Mouse (Mus musculus) gastrocnemius, postnatal 10 days (tissue): ENCODE results near the gene Prdm16. TPM values are rescaled to one million over a fixed set of nuclear protein-coding genes. Genes with fewer than 3 reads are reported as not detected.

ENCODE experiments used
- DNase-seq: peaks from one replicate; pipeline ENCODE4 v3.0.0; 2021; ENCODE audit warnings: mixed read lengths
- total RNA-seq, 2 experiments: library from RNA; stranded (reverse); gene quantifications; 2 replicates each; pipeline ENCODE4 v1.2.3; 2021

Gene Prdm16
- total RNA-seq, 2 experiments from 2014 or later: 2.7 to 4.1 TPM

DNA sequence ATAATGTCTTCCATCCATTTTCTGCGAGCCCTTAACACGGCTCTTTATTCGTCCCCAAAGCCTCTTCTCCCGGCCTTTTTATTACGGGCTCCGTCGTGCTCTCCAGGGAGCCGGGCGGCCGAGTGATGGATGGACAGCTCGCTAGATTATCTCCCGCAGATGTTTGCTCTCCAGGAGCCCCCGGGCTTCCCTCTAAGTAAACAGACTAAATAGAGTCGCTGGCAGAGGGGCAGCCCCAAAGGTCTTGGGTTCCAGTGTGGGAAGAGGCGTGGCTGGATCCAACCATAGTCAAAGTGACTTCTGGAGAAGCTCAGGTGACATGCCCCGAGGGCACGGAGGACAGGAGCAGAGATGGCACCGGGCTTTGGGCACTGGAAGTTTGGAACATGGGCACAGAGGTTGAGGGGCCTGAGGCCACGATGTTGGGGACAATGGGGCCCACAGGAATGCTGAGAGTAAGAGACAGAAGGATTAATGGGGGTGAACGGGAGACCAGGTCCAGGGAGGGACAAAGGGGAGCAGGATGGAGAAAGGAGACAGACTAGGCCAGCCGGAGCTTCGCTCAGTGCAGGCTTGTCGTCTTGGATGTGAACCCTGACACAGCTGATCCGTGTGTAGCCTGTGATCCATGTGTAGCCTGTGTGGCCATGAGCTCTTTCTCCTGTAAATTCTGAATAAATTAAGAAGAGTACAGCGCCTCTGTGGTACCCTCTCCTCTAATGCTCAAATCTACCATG is 162.9 kb downstream of the Prdm16 start:
- DNase-seq: no peak

DNA sequence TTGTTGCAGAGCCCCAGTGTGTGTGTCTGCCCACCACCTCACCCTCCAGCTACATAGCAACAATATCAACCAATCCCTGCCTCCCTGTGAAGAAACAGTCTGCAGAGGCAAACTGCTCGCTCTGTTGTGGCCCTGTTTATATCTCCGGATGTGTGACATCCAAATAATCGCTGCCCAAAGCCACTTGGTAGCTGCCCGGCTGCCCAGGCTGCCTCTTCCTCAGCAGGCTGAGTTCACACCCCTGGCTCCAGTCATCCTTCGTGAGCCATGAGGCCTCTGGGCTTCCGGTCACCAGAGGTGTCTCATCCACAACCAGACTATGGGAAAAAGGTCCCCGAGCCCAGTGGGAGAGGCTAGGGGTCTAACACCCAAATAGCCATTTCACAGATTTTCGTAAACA is 164.1 kb downstream of the Prdm16 start:
- no peak for DNase-seq

DNA sequence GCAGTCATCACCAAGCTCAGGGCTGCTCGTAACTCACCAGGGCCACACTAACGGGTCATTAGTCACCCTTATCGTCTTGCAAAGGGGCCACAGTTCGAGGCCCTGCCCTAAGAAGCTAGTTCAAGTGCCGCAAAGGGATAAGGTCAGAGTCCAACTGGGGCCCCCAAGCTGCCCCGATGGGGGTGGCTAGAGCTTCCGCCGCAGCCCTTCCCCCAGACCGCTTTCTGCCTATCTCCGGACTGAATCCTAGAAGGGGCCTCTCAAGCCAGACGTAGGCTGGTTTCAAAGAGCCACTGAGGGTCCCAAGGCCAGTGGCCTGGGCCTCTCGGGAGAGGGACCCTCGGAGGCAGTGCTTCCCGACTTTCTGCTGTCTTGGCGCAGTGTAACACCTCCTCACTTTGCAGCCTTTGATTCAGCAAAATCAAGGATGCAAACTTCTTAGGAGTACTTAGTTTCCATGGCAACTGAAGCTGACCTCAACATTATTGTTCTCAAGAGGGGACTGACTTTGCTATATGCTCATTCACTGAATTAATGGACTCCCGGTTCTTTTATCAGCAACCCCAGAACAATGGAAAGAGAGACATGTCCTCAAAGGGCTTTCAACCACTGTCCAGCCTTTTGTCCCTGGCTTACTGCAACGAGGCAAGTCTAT is 165.1 kb downstream of the Prdm16 start:
- DNase-seq: no peak

DNA sequence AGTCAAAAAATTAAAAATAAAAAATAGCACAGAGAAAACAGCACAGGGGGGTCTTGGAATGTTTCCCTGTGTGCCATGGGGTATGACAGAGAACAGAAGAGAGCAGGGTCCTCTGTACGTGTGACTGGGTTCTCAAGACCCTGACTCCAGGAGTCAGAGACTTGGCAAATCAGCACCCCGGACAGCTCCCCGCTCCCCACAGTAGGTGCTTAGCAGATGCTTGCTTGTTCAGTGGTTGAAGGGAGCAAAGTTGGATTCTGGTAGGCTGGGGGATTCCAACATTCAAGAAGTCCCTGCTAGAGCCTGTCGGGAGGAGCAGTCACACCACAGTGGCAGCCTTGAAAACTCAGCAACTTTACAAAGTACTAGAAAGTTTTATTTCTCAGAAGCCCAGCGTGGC is 170.4 kb downstream of the Prdm16 start:
- peak; percentile 41 for DNase-seq

DNA sequence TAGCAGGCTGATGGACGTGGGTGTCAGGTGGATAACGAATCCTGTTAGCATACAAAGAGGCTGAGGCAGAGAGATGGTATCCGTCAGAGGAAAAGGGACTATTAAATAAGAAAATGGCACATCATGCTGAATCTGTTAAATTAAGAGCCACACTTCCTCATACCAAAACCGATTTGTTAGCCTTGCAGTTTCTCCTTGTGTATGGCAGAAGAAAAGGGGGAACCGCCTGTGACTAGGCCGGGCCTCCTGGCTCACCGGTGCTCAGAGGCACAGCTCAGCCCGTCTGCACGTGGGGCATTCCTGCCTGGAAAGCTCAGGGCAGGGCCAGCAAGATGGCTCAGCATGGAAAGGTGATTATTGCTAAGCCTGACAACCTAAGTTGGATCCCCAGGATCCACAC is 171.6 kb downstream of the Prdm16 start:
- no peak for DNase-seq

DNA sequence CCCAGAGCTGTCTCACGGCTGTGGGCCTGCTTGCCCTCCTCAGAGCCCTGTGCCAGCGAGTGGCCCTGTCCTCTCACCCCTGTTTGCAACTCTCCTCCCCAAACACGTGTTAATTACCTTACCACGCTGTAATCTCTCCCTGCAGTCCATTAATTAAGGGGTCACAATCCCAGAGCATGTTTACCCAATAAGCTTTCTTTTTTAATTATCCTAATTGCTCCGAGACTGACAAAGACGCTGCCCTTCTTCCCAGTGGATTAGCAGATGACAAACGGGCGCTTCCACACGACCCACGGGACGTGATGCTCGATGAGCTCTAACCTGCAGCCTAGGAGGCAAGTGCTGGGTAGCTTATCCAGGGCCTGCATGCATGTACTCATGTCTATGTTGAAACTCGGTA is 176.7 kb downstream of the Prdm16 start:
- DNase-seq: no peak

DNA sequence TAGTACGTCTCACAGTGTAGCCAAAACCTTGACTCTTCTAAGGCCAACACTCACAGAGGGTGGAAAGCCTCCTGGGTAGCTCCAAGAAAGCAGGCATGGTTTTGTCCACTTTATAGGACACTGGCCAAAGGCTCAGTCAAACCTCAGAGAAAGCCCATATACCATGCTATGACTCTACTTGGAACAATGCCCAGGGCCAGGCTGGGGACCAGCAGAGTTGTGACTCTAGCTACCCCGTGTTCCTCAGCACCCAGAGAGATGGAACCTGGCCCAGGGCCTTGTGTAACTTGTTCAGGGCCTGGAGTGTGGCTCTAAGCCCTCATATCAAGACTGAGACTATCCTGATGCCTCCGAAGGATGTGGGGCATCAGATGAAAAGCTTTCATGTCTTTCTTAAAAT is 178.9 kb downstream of the Prdm16 start:
- DNase-seq: no peak

DNA sequence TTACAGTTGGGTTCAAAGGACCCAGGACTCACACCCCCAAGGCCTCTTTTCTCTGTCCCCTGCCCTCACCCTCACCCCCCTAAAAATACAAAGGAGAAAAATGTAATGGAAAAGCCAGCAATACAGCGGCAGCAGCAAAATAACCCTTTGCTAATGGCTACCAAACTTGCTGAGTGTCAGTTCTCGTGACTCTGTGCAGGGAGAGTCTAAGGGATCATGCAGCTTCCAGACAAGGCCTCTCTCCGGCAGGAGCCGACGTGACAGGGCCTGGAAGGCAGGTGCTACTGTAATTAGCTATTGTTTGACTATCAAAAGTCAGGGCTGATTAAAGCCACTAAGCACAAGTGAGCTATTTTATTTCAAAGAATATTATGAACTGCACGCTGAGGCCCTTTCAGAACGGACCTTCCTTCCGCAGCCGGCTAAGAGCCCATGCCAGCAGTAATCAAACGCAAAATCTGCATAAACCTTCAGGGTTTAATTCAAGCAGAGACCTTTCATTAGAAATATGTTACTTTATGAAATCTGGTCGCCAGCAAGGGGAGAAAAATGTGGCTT is 180.3 kb downstream of the Prdm16 start:
- no peak for DNase-seq

DNA sequence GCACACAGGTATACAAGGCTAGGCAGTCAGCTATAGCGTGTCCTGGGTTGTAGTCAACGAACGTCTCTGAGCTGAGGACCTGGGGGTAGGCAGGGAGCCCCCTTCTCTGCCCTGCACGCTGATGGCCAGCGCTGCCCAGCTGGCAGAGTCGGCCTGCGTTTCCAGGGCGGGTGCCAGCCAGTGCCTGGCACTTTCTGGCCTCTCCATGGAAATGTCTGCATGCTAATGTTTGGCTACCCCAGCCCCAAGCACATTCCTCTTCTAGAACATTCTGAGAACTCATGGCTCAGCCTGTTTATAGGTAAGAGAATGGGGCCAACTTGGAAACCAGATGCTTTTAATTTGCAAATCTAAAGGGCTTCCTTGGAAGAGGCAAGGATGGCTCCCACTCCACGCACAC is 186.2 kb downstream of the Prdm16 start:
- DNase-seq: no peak

DNA sequence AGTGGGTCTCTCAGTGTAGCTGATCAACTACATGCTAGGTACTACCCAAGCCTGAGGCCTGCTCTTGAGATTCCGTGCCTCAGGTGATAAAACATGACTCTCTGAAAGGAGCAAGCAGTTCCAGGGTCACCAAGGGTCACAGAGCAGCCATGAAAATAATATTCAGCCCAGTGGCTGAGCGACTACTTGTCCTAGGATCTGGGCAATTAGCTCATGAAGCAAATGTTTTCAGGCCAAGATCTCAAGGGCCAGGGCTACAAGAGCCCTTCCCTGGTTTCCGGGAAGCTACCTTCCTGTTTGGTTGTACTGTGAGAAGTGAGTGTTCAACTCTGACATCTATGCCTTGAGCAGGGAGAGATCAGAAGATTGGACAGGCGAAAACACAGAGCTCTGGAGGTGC is 186.6 kb downstream of the Prdm16 start:
- no peak for DNase-seq

DNA sequence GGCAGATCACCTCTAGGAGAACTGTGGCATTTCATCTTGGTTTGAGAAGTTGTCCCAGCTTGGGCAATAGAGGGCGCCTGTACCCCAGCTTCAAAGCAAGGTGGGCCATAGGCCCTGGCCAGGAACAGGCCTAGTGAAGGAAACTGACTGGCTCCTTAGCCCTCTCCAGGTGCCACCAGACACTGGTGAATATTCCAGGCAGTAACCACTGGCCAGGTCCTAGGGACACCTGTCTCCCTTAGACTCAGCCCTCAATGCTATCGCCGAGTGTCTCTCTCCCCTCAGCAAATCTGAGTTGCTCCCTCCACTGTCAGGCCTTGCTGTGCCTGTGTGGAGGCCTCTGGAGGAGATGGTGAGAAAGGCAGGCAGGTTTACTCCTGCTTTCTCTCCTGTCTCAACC is 187.3 kb downstream of the Prdm16 start:
- DNase-seq: peak; percentile 40

DNA sequence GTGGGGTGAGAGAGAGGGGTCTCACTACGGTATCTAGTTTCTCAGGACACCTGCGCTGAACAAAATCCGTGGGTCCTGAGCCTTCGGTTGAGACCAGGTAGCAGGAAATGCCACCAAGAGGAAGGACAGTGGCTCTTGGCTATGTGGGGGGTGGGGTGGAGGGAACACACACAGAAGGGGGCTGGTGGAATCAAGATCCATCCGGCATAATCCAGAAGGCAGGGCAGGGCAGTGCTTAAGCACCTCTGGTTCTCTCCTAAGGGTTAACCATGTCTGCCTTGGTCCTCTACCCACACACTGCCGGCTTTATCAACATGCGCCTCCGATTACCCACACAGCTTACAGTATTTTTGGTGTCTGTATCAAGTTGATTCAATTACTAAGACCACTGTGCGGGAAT is 191.0 kb downstream of the Prdm16 start:
- DNase-seq: no peak

DNA sequence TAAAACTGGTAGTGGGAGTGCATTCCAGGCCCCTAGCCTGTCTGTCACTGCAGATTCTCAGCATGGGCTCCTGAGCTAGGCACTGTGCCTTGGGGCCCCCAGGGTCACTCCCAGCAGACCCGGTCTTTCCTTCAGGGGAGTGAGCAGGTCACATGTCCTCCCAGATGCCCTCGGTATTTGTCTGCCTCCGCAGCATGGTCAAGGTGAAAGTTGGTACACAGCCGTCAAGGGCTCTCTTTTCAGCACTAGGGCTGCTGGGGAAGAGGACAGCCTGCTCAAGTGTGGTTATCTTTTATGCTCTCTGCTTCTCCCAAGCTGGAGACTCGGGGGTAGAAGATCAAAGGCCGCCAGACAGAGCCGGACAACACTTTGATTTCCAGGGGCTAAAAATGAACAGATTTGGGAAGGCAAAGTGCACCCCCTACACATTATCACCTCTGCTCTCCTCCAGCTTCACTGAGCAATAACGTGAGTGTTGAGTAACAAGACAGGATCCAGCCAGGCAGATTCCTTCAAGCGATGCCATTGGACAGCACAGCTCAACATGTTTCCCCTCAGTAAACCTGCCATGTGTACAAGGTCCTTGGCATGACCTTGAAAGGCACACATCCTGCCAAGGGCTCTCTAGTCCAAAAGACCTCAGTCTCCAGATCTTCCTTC is 193.9 kb downstream of the Prdm16 start:
- no peak for DNase-seq

DNA sequence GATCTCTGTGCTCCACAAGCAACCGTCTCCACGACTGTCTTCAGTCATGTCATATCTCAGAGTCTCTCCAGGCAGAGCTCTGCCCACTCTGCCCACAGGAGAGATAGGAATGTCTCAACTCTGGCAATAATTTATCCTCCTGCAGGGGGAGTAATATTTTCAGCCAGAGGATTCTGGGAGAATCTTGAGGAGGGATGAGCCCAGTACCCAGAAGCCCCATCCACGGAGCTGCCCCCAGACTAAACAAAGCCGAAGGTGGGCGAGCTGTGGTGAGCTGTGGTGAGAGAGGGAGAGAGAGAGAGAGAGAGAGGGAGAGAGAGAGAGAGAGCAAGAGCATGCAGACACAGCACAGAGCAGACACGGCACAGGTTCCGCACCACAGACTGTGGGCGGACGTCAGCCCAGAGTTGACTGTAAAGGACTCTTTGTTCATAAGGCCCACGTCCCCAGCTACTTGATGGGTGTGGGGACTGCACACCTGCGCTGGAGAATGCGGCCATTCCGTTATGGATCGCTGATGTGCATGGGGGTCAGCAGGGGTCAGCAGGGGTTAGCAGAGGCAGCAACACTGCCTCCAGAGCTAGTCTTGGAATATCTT is 197.1 kb downstream of the Prdm16 start:
- no peak for DNase-seq

DNA sequence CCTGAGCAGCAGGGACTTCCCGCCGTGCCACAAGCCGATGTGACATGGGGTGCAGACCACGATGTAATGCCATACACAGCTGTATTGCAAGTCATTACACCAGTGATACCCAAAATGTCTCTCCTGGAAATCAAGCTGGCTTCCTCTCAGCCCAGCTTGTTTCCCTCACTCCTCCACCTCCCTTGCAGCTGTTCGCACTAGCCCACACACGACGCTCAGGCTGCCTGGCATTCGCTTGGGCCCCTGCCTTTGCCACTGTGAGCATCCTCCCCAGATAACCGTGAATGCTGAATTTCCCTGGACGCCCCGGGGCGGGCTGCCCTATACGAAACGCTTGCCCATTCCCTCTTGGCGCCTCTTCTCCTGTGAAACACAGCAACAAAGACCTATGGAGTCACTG is 198.1 kb downstream of the Prdm16 start:
- DNase-seq: no peak

DNA sequence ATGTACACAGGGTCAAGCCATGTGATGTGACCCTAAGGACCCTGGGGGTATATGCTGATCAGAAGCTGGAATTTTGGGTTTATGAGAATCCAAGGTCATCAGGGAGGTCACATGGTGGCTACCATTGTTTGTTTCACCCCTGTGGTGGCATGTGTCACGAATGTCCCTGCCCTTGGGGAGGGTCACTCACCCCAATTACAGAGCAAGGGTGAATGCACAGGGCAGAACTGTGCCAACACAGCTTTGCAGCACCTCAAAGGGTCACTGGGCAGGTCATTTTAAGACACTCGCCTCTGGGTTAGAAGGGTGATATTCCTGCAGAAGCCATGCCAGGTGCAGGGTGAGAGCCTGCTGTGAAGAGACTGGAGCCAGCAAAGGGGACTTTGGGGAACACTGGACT is 206.9 kb downstream of the Prdm16 start:
- DNase-seq: no peak

DNA sequence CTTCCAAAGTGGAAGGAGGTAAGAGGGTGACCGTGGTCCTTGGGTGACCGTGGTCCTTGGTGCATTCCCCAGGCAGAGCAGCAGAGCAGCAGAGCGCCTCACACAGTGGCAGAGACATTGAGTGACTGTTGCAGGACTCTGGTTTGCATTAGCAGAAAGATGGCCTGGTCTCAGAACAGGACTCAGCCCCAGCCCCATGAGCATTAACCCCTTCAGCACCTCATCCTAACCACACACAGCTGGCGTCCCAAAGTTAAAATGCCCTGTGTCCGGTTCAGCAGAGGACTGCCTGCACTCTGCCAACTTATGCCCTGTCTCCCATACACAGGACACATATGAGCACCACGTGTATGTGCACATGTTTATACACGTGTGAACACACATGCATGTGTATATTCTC is 209.8 kb downstream of the Prdm16 start:
- DNase-seq: no peak

DNA sequence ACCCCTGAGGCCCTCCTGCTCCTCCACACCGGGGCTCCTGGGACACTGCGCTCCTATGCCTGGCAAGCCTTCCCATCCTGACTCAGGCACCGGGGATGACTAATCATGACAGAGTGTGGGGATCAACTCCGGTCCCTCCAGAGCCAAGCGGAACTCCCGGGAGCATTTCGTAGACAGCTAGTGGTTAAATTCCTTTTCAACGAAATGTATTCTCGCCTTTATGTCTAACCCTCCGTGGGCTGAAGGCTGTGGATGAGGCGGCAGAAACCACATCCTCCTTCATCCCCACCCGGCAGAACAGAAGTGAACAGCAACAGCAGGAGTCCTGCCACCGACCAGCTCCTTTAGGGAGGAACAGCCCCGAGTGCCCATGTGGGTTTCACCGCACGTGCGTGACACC is 211.4 kb downstream of the Prdm16 start:
- DNase-seq: peak; percentile 32

DNA sequence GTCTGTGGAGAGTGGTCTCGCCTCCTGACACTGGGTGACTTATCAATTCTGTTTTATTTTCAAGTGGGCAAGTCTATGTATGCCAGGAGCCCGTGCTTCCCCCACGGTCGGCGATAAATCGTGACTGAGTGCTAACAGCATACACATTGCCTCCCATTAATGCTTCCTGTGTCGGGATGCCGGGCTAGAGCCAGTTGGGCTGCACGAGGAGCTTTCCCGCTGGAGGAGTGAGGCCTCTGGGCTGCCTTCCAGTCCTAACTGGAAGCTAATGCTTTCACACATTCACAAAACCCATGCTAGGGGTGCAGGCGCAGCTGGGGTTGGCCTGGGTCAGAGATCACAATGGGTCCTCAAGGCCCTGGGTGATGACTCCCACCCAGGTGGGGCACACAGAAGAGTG is 212.0 kb downstream of the Prdm16 start:
- peak; percentile 54 for DNase-seq

DNA sequence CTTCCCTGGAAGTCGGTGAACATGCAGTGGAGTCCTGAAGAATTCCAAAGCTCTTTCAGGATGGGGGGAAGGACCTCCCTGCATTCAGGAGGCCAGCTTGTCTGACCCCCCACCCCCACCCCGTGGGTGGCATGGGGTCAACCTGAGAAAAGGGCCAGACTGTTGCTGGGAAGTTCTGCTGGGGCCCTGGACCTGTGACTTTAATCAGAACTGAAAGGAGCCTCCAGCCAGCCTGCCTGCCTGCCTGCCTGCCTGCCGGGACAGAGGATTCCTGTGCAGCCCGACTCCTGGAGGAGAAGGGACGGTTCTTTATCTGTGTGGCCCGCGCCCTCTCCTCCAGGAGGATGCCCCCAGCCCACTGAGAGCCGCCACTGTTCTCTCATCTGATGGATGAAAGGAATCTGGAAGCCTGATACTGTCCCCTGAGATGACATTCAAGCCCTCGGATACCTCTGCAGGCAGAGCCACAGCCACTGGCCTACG is 214.2 kb downstream of the Prdm16 start:
- no peak for DNase-seq

DNA sequence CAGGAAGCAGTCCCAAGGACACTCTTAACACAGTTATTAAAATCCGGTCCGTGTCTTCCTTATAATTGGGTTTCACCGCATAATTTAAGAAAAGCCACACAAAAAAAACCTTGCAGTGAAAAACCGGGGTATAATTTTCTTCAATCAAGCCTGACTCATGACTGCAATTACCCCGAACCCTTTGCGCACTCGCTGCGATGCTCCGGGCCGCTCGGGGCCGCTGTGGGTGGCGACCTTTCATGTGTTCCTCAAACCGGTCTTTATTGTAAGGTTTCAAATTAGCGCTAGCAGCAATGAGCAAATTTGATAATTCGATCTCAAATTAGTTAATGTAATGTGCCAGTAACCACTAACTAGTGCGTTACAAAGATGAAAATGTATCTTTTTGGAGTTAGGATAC is 215.9 kb downstream of the Prdm16 start:
- no peak for DNase-seq

DNA sequence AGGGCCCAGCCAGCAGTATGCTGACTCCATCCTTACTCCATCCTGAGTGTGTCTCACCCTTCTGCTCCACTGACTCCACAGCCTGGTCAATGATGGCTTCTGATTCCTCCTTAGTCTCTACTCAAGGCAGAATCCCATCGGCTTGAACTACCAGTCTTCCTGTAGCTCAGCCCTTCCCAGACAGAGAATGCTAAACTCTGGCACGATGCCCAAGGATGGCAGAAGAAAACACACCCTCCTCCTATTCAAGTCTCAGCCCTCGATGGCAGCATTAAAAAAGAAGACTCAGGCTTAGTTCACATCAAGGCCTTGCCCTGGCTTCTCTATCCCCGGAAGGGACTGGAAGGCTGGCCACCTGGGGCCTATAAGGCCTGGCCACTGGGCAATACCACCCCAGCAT is 216.9 kb downstream of the Prdm16 start:
- no peak for DNase-seq

DNA sequence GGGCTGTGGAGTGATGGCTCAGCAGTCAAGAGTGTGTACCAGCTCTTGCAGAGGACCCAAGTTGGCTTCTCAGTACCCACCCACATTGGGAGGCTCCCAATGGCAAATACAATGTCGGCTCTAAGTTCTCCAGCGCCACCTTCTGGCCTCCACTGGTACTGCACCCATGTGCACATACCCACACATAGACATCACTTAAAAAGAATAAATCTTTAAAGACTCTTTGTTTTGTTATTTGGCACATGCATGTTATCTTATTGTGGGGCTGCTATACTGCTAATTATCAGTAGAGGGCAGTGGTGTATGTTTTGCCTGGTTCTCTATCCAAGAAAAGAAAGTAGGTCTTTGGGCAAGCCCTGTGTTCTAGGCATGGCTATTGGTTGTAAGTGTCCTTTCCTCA is 217.7 kb downstream of the Prdm16 start:
- no peak for DNase-seq
